Mouse (Mus musculus) liver, embryonic 14.5 days (tissue): ENCODE results near the gene Slc22a12.

Experiments
- CTCF ChIP-seq: IDR thresholded peaks from 2 replicates; pipeline ENCODE4 v1.5.1; 2016; ENCODE audit warnings: antibody characterized with exemption, low read depth, control low read depth
- EP300 ChIP-seq: IDR thresholded peaks from 2 replicates; pipeline ENCODE4 v1.6.1; 2016; ENCODE audit warnings: antibody characterized with exemption, low read depth

DNA sequence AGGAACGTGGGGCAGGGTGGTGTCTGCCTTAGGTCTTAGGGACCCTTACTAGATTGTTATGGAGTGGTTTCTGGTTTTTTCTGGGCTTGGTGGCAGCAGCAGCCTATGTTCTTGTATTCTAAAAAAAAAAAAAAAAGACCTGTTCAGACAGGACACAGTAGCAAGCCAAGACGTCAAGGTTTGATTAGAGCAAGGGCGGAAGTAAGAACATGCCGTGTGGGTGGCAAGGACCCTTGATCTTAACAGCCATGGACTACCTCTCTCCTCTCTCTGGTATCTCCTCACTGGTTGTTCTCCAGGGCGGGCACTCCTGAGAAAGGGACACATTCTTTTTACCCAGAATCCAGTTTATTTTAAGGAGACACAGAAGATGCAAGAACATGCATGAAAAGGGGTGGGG is 10.3 kb upstream of the Slc22a12 start:
- no peak for TF ChIP-seq CTCF
- no peak for TF ChIP-seq EP300
